In genomic region chr9:79146004-79146403, GRCm38 (mm10) we compare ENCODE assay signal across 17 mouse cellular contexts.
"Had no signal": no experiment of that assay in that cellular context is flagged by ENCODE, and none has a peak within 500 bp of the region (broad histone marks: within the 10 kb centered on the region; RNA-seq: fewer than 3 reads in every experiment).

No protein-coding gene starts in this region.

- ATAC-seq: liver, embryonic 12.5 days; liver, postnatal 0 days; lung, postnatal 0 days; midbrain, embryonic 13.5 days; midbrain, embryonic 15.5 days; midbrain, embryonic 16.5 days had no signal

- DNase-seq: left cerebral cortex, postnatal 4 days; liver; liver, embryonic 13.5 days; liver, postnatal 0 days; lung, adult 18-20 months; lung, adult 2 months; lung, embryonic 14.5 days; lung, postnatal 10 days; lung, postnatal 14 days; lung, postnatal 36 days; lung, postnatal 4 days; midbrain, embryonic 14.5 days had no signal
